Mouse (Mus musculus): ENCODE measurements at regions not wholly inside any gene's neighbourhood (a gene's known extent, or its start where the extent isn't known, plus 50 kb on each side); places are given as distances from the start of the nearest gene placed in this dataset.

- H3K27me3 ChIP-seq (ENCODE audit: control insufficient read depth in 1 of 2, insufficient read depth in 2 of 2, low read length in 2 of 2), result no peaks in the 10 kb centered on the region
- no peaks in the 10 kb centered on the region for H3K9me3 ChIP-seq (replicated peaks; ENCODE audit: insufficient read depth, low read length)
- H3K36me3 ChIP-seq (ENCODE audit: control insufficient read depth in 1 of 2, insufficient read depth in 2 of 2, low read length in 2 of 2), result no peaks in the 10 kb centered on the region
- no peak overlapping the region for H3K27ac ChIP-seq (ENCODE audit: control insufficient read depth, low read depth, low read length)
- DNase-seq (ENCODE audit: low read depth, low spot score), result no peak
- no peak for TF ChIP-seq TCF12 (IDR thresholded peaks at IDR 0.05; ENCODE audit: low read depth, low read length)
- no peak for TF ChIP-seq POLR2A (IDR thresholded peaks at IDR 0.05; ENCODE audit: control insufficient read depth in 1 of 2, insufficient read depth in 1 of 2, low read depth in 1 of 2, low read length in 2 of 2, poor library complexity in 1 of 2)
- no peak for TF ChIP-seq TAL1 (IDR thresholded peaks at IDR 0.05; ENCODE audit: low read length)
- TF ChIP-seq RCOR1 (IDR thresholded peaks at IDR 0.05; ENCODE audit: low read depth, low read length), result no peak
- no peak for TF ChIP-seq TBP (IDR thresholded peaks at IDR 0.05; ENCODE audit: low read depth, low read length)
- no peak for TF ChIP-seq POLR2AphosphoS2 (IDR thresholded peaks at IDR 0.05; ENCODE audit: low read length)
- TF ChIP-seq MAX (IDR thresholded peaks at IDR 0.05; ENCODE audit: low read length), result no peak
- no peak for TF ChIP-seq CHD1 (IDR thresholded peaks at IDR 0.05; ENCODE audit: low read depth, low read length)
- TF ChIP-seq NELFE (IDR thresholded peaks at IDR 0.05; ENCODE audit: low read depth, low read length), result no peak
- no peak for TF ChIP-seq SIN3A (IDR thresholded peaks at IDR 0.05; ENCODE audit: low read length)
- no peak for TF ChIP-seq UBTF (IDR thresholded peaks at IDR 0.05; ENCODE audit: borderline replicate concordance, insufficient read depth, low read depth, low read length)
- TF ChIP-seq CTCF (IDR thresholded peaks at IDR 0.05 in 2 of 3, conservative IDR thresholded peaks at IDR 0.05 in 1 of 3; ENCODE audit: control insufficient read depth in 1 of 3, insufficient read depth in 1 of 3, low read depth in 2 of 3, low read length in 3 of 3, poor library complexity in 1 of 3, severe bottlenecking in 1 of 3), result no peak
- TF ChIP-seq GABPA (IDR thresholded peaks at IDR 0.05; ENCODE audit: low read depth, low read length), result no peak
- no peak for TF ChIP-seq MYC (IDR thresholded peaks at IDR 0.05; ENCODE audit: low read depth, low read length)
- TF ChIP-seq MXI1 (IDR thresholded peaks at IDR 0.05; ENCODE audit: low read depth, low read length), result no peak
- no peak for TF ChIP-seq ETS1 (IDR thresholded peaks at IDR 0.05; ENCODE audit: low read depth, low read length)
- TF ChIP-seq ZNF384 (IDR thresholded peaks at IDR 0.05; ENCODE audit: low read depth, low read length), result no peak
- no peaks in the 10 kb centered on the region for H3K79me2 ChIP-seq (ENCODE audit: control insufficient read depth, insufficient read depth, low read length, poor library complexity)
- no peak overlapping the region for H3K4me3 ChIP-seq (ENCODE audit: control insufficient read depth in 1 of 2, insufficient read depth in 1 of 2, low read depth in 2 of 2, low read length in 2 of 2)
- H3K9ac ChIP-seq (ENCODE audit: control insufficient read depth, low read depth, low read length, poor library complexity, severe bottlenecking), result no peak overlapping the region
- no peaks in the 10 kb centered on the region for H3K4me1 ChIP-seq (ENCODE audit: control insufficient read depth in 1 of 2, insufficient read depth in 2 of 2, low read length in 2 of 2)
Measured at GRCm38 (mm10) chr14:58788190-58788945, 354.3 kb downstream of the 1700129C05Rik start.

DNA sequence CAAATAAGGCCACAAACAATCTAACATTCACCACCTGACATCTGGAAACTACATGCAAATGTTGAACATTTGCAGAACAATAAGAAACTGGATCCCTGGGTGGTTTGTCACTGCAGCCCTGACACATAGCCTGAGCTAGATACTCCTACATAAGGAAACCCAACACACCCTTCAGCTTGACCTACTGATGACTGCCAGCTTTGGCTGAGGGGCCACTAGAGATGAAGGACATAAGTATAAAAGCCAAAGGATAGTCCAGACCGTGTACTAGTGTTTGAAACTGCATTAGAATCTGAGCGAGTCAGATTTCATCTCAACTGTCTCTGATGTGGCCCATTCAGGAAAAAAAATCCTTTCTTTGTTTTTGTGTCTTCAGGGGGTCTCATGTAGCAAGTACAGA is 355.1 kb downstream of the 1700129C05Rik start:
- H3K27ac ChIP-seq (ENCODE audit: control insufficient read depth, low read depth, low read length), result no peak overlapping the region
- no peaks in the 10 kb centered on the region for H3K4me1 ChIP-seq (ENCODE audit: control insufficient read depth in 1 of 2, insufficient read depth in 2 of 2, low read length in 2 of 2)
- no peaks in the 10 kb centered on the region for H3K27me3 ChIP-seq (ENCODE audit: control insufficient read depth in 1 of 2, insufficient read depth in 2 of 2, low read length in 2 of 2)
- no peaks in the 10 kb centered on the region for H3K9me3 ChIP-seq (replicated peaks; ENCODE audit: insufficient read depth, low read length)
- TF ChIP-seq GATA1 (IDR thresholded peaks at IDR 0.05; ENCODE audit: low read depth, low read length), result no peak
- TF ChIP-seq BHLHE40 (IDR thresholded peaks at IDR 0.05; ENCODE audit: borderline replicate concordance, low read depth, low read length), result no peak
- no peak for TF ChIP-seq TAL1 (IDR thresholded peaks at IDR 0.05; ENCODE audit: low read length)
- TF ChIP-seq RAD21 (IDR thresholded peaks at IDR 0.05; ENCODE audit: low read depth, low read length), result no peak
- no peak for TF ChIP-seq CHD2 (IDR thresholded peaks at IDR 0.05; ENCODE audit: low read length)
- TF ChIP-seq NRF1 (IDR thresholded peaks at IDR 0.05; ENCODE audit: insufficient read depth, low read depth, low read length, poor library complexity, severe bottlenecking), result no peak
- no peak for TF ChIP-seq EP300 (IDR thresholded peaks at IDR 0.05; ENCODE audit: low read depth in 1 of 2, low read length in 2 of 2)
- TF ChIP-seq MAZ (IDR thresholded peaks at IDR 0.05; ENCODE audit: low read depth, low read length), result no peak
- no peak for TF ChIP-seq MYB (IDR thresholded peaks at IDR 0.05; ENCODE audit: low read depth, low read length)
- H3K79me2 ChIP-seq (ENCODE audit: control insufficient read depth, insufficient read depth, low read length, poor library complexity), result no peaks in the 10 kb centered on the region
- H3K9ac ChIP-seq (ENCODE audit: control insufficient read depth, low read depth, low read length, poor library complexity, severe bottlenecking), result no peak overlapping the region
- DNase-seq (ENCODE audit: low read depth, low spot score), result no peak
- H3K36me3 ChIP-seq (ENCODE audit: control insufficient read depth in 1 of 2, insufficient read depth in 2 of 2, low read length in 2 of 2), result no peaks in the 10 kb centered on the region
- H3K4me3 ChIP-seq (ENCODE audit: control insufficient read depth in 1 of 2, insufficient read depth in 1 of 2, low read depth in 2 of 2, low read length in 2 of 2), result no peak overlapping the region

Measured in MEL (cell line).